Mouse (Mus musculus): ENCODE results near the gene Prdm15. TPM values are rescaled to one million over a fixed set of nuclear protein-coding genes. Genes with fewer than 3 reads are reported as not detected.

Gene Prdm15
- polyA plus RNA-seq (2014; fragmentation: Illumina TruSeq; extraction: RNeasy Lipid Tissue Mini Kit (QIAGEN cat#74804); ENCODE audit: low read depth, low replicate concordance): 1.4 TPM

GRCm38 (mm10) chr16:97851741-97852319 is at the start of gene Prdm15:
Prdm15 (minus strand) TSS chr16:97851850.

GRCm38 (mm10) chr16:97763061-97763989 is 88.3 kb downstream of the Prdm15 start, which contains the start of gene Ripk4:
Ripk4 (minus strand) TSS chr16:97763787.

Other genes starting within 250 kb of the Prdm15 start
- 0.34 TPM for gene Tmprss2, start 240.7 kb downstream of the Prdm15 start, polyA plus RNA-seq (2014; fragmentation: Illumina TruSeq; extraction: RNeasy Lipid Tissue Mini Kit (QIAGEN cat#74804); ENCODE audit: low read depth, low replicate concordance)
- gene Ripk4, start 88.1 kb downstream of the Prdm15 start, polyA plus RNA-seq (2014; fragmentation: Illumina TruSeq; extraction: RNeasy Lipid Tissue Mini Kit (QIAGEN cat#74804); ENCODE audit: low read depth, low replicate concordance): 1.0 TPM
- 13.7 TPM for gene C2cd2, start 110.7 kb upstream of the Prdm15 start, polyA plus RNA-seq (2014; fragmentation: Illumina TruSeq; extraction: RNeasy Lipid Tissue Mini Kit (QIAGEN cat#74804); ENCODE audit: low read depth, low replicate concordance)
- gene Zbtb21, start 110.8 kb upstream of the Prdm15 start, polyA plus RNA-seq (2014; fragmentation: Illumina TruSeq; extraction: RNeasy Lipid Tissue Mini Kit (QIAGEN cat#74804); ENCODE audit: low read depth, low replicate concordance): 3.7 TPM
- gene B230307C23Rik, start 145.5 kb upstream of the Prdm15 start, polyA plus RNA-seq (2014; fragmentation: Illumina TruSeq; extraction: RNeasy Lipid Tissue Mini Kit (QIAGEN cat#74804); ENCODE audit: low read depth, low replicate concordance): 14.0 TPM
- 3.3 TPM for gene A630089N07Rik, start 230.6 kb upstream of the Prdm15 start, polyA plus RNA-seq (2014; fragmentation: Illumina TruSeq; extraction: RNeasy Lipid Tissue Mini Kit (QIAGEN cat#74804); ENCODE audit: low read depth, low replicate concordance)

All from testis, adult 10 weeks (tissue).